Mouse (Mus musculus) heart, adult 2 months (tissue): ENCODE data around the gene Ccdc124.
A peak's percentile ranks its signal among the peaks of the same experiment; 100 is the strongest.

ENCODE experiments used
- CTCF ChIP-seq: fragments of 200-600 bp; IDR thresholded peaks from 2 replicates; pipeline ENCODE4 v1.8.1; 2022; ENCODE audit warnings: antibody characterized with exemption, mild to moderate bottlenecking, moderate library complexity
- EP300 ChIP-seq: fragments of 200-500 bp; IDR thresholded peaks from 2 replicates; pipeline ENCODE4 v1.6.1; 2011; ENCODE audit warnings: low read depth, low read length, control low read depth; ENCODE audit not compliant: insufficient read depth
- POLR2A ChIP-seq: fragments of 200-500 bp; IDR thresholded peaks from 2 replicates; pipeline ENCODE4 v1.6.1; 2011; ENCODE audit warnings: mild to moderate bottlenecking, low read depth, low read length, control low read depth; ENCODE audit not compliant: insufficient read depth

- TF ChIP-seq CTCF, result no peak
- TF ChIP-seq EP300, result peak; percentile 79; the same call in 1 of the 2 replicates
- 0 out of 2 replicates have a peak, but pooled peaks have one; percentile 33 for TF ChIP-seq POLR2A
Observed at GRCm38 (mm10) chr8:70834071-70834470, 39.7 kb downstream of the Ccdc124 start.
